Mouse (Mus musculus) forebrain, embryonic 12.5 days (tissue): ENCODE measurements around the gene Coro2b. TPM values are rescaled to one million over a fixed set of nuclear protein-coding genes. Genes with fewer than 3 reads are reported as not detected.

Experiments used
- ATAC-seq: fragments of 200-750 bp; cut with Nextera tagmentation; 2 replicates; pipeline ENCODE4 v1.8.0; 2017; ENCODE audit warnings: moderate TSS enrichment; ENCODE audit not compliant: low FRiP score
- H3K27ac ChIP-seq: fragments of 300-500 bp; sonication (generic); 2 replicates; pipeline ENCODE4 v1.5.1; 2016; ENCODE audit warnings: mild to moderate bottlenecking
- H3K27me3 ChIP-seq: fragments of 300-500 bp; sonication (generic); 2 replicates; pipeline ENCODE4 v1.6.1; 2016; ENCODE audit warnings: mild to moderate bottlenecking
- H3K36me3 ChIP-seq: fragments of 300-500 bp; sonication (generic); replicated peaks from 2 replicates; pipeline ENCODE4 v1.6.1; 2016; ENCODE audit warnings: mild to moderate bottlenecking
- H3K4me1 ChIP-seq: fragments of 300-500 bp; sonication (generic); 2 replicates; pipeline ENCODE4 v1.6.1; 2016
- H3K4me2 ChIP-seq: fragments of 300-500 bp; sonication (generic); 2 replicates; pipeline ENCODE4 v1.6.1; 2016; ENCODE audit warnings: mild to moderate bottlenecking, moderate library complexity
- H3K4me3 ChIP-seq: fragments of 300-500 bp; sonication (generic); replicated peaks from 2 replicates; pipeline ENCODE4 v1.5.1; 2016; ENCODE audit warnings: mild to moderate bottlenecking
- H3K9ac ChIP-seq: fragments of 300-500 bp; sonication (generic); 2 replicates; pipeline ENCODE4 v1.6.1; 2016; ENCODE audit warnings: mild to moderate bottlenecking
- H3K9me3 ChIP-seq: fragments of 300-500 bp; sonication (generic); 2 replicates; pipeline ENCODE4 v1.6.1; 2016
- WGBS: fragments of 180-500 bp; shearing (Covaris S2); methylation state at CpG from one replicate; pipeline ENCODE4 v1.1.7; 2016; 5-methylcytosine and 5-hydroxymethylcytosine counted together
- polyA plus RNA-seq: library from polyadenylated mRNA; unstranded; fragments of >200 nt; fragmentation: Nextera tagmentation; extraction: Ambion mirVana; gene quantifications from 2 replicates; pipeline ENCODE4 v1.2.1, GENCODE M21; 2016

Gene Coro2b
- polyA plus RNA-seq, 1 experiment from 2014 or later, result 38.1 TPM

DNA sequence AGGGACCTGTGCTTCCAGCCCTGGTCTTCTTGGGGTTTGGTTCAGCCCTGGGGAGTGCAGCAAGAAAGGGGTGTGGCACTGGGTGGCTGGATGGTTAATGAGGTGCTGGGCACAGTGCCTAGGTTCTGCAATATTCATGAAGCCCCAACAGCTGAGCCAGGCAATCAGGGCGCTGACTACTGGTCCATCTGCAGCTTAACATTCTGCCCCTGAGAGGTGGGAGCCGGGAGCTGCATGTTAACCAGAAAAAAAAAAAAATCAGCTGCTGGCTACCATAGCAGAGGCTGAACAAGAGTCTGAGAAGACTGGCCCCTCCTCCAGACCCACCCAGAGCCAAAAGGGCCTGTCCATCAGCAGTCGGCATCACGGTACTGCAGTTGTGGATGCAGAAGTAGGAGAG lies 52.7 kb downstream of the Coro2b start:
- 45% methylated on average over 4 of the region's 4 CpGs for WGBS
- H3K4me1 ChIP-seq, result peaks cover 45% of the 10 kb centered on the region
- no peak overlapping the region for H3K4me2 ChIP-seq
- H3K4me3 ChIP-seq, result no peak overlapping the region
- no peak overlapping the region for H3K9ac ChIP-seq
- ATAC-seq, result peak; percentile 11; the same call in 1 of the 2 replicates
- H3K36me3 ChIP-seq, result peaks cover 13% of the 10 kb centered on the region; the same call in 1 of the 2 replicates
- peak overlapping the region; percentile 16; the same call in 1 of the 2 replicates for H3K27ac ChIP-seq
- H3K9me3 ChIP-seq, result no peaks in the 10 kb centered on the region
- no peaks in the 10 kb centered on the region for H3K27me3 ChIP-seq

DNA sequence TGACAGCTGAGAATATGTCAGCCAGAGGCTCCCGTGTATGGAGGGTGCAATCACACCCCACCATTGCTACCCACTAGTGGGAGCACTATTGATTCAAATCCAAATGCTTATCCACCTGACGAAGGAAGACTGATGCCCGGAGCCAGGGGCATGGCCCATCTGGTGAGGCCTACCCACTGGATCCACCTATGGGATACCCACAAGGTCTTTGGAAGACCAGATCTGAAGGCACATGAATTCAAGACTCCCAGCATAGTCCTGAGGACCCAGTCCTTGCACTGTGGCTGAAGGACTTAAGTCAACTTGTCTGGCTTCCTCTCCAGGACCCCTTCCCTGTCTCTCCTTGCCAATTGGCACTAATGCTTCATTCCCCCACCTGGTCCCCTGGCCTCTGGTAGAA lies 54.1 kb downstream of the Coro2b start:
- H3K4me3 ChIP-seq, result no peak overlapping the region
- peaks cover 9% of the 10 kb centered on the region; the same call in 1 of the 2 replicates for H3K36me3 ChIP-seq
- H3K9me3 ChIP-seq, result no peaks in the 10 kb centered on the region
- H3K27me3 ChIP-seq, result no peaks in the 10 kb centered on the region
- WGBS, result 88% methylated on average over 3 of the region's 3 CpGs
- no peak for ATAC-seq
- no peak overlapping the region for H3K9ac ChIP-seq
- no peak overlapping the region for H3K27ac ChIP-seq
- H3K4me2 ChIP-seq, result no peak overlapping the region
- peaks cover 42% of the 10 kb centered on the region for H3K4me1 ChIP-seq

DNA sequence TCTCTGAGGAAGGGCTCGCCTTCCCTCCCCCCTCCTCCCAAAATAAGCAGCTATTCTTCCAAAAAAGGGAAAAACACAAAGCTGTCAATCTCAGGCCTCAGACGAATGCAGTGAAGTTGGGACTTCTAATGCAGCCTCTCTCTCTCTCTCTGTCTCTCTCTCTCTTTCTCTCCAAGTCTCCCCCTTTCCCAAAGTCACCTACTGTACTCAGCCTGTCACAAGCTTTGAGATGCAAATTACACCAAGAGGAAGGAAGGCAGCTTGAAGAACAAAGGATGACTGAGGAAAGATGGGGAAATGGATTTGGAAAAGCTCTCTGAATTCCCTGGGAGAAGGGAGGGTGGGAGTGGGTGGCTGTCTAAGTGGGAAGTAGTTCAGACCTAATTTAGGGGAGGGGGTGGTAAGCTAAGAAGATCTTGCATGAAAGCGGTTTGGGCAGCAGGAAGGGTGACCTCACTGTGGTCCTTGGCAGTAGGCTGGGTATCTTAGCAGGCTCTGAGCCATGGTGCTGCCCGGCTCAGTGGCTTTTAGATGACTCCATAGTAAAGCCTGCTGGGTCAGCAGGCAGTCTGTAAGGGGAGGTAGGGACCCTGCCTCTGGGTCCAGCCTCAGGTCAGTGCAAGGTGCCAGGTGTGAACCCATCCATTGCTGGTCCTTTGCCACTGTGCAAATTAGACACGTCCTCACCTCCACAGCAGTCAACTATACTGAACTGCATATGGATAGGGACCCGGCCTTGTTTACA lies 55.8 kb downstream of the Coro2b start:
- H3K27me3 ChIP-seq, result no peaks in the 10 kb centered on the region
- peaks cover 45% of the 10 kb centered on the region for H3K4me1 ChIP-seq
- 0 out of 2 replicates have a peak, but pooled peaks cover 3% of the 10 kb centered on the region for H3K36me3 ChIP-seq
- no peaks in the 10 kb centered on the region for H3K9me3 ChIP-seq
- peak overlapping the region; percentile 63 for H3K27ac ChIP-seq
- H3K4me2 ChIP-seq, result no peak overlapping the region
- H3K4me3 ChIP-seq, result no peak overlapping the region
- H3K9ac ChIP-seq, result no peak overlapping the region
- WGBS, result 52% methylated on average over 6 of the region's 6 CpGs
- ATAC-seq, result peak; percentile 18; the same call in 1 of the 2 replicates

DNA sequence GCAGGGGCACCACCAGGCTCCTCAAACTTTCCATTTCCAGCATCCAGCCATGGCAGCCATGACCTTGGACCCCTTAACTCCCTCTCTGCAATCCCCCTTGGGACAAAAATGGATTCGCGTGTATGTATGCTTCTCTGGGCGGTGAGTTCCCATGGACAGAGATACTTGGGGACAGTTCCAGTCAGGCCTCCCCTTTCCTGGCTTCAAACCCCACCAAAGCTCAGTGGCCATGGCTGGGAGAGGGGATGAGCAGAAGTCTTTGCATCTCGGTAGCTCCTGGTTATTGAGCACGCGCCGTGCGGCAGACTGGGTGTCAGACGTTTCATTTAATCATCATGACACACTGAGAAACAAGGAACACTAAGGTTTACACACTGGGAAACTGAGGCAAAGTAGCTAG lies 56.7 kb downstream of the Coro2b start:
- Histone ChIP-seq H3K4me2 (no peak overlapping the region), H3K9ac (no peak overlapping the region), H3K27me3 (no peaks in the 10 kb centered on the region), H3K4me3 (no peak overlapping the region), H3K9me3 (no peaks in the 10 kb centered on the region), H3K4me1 (peaks cover 45% of the 10 kb centered on the region), H3K27ac (peak overlapping the region; percentile 63; the same call in 1 of the 2 replicates), H3K36me3 (no peaks in the 10 kb centered on the region)
- WGBS, result 83% methylated on average over 9 of the region's 9 CpGs
- ATAC-seq, result no peak

DNA sequence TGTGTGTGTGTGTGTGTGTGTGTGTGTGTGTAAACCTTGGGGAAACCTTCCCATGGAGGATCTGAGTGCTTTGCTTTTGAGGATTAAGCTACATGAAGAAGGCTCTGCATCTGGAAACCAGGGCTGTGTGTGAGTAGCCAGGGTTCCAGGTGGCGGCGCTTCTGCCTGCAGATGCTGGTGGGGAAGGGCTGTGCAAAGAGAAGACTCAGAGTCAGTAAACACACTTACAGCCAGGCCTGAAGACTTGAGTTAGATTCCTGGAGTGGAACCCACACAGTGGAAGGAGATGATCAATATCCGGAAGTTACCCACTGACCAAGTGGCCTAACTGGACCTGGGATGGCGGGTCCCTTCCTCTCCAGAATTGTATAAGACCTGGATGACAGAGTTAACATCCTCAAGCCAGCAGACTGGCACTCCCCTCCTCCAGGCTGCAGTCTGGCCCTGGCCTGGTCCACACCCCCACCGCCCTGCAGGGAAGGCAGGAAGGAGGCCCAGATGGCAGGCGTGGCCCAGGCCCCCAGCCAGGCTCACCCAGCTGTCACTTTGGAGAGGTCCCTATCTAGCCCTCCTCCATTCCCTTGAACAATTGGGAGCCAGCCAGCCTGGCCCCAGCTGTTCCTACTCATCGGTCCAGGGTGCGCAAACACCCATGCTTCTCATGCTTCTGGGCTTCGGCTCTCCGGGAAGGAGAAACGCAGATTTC lies 59.9 kb downstream of the Coro2b start:
- no peak overlapping the region for H3K4me3 ChIP-seq
- no peaks in the 10 kb centered on the region for H3K36me3 ChIP-seq
- H3K4me2 ChIP-seq, result no peak overlapping the region
- H3K9ac ChIP-seq, result no peak overlapping the region
- WGBS, result 61% methylated on average over 11 of the region's 11 CpGs
- peaks cover 41% of the 10 kb centered on the region for H3K4me1 ChIP-seq
- H3K9me3 ChIP-seq, result no peaks in the 10 kb centered on the region
- H3K27ac ChIP-seq, result peak overlapping the region; percentile 85
- ATAC-seq, result peak; percentile 77
- H3K27me3 ChIP-seq, result no peaks in the 10 kb centered on the region

DNA sequence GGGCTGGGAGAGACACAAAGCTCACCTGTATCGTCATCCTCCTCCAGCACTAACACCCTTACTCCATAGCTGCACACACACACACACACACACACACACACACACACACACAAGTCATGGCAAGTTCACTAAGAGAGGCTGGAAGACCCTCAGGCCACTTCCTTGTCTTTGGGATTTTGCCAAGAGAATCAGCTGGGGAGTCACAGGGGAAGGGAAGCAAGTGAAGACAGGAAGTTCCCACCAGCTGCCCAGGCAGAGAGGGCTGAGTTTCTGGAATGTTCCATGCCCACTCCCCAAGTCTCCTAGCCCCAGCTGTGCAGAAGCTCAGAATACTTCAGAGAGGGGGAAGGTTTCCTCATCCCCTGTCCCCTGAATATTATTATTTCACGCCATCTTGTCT lies 62.6 kb downstream of the Coro2b start:
- no peak overlapping the region for H3K4me2 ChIP-seq
- no peaks in the 10 kb centered on the region for H3K27me3 ChIP-seq
- H3K9ac ChIP-seq, result no peak overlapping the region
- H3K36me3 ChIP-seq, result no peaks in the 10 kb centered on the region
- H3K27ac ChIP-seq, result no peak overlapping the region
- no peaks in the 10 kb centered on the region for H3K9me3 ChIP-seq
- 87% methylated on average over 2 of the region's 2 CpGs for WGBS
- ATAC-seq, result no peak
- no peak overlapping the region for H3K4me3 ChIP-seq
- H3K4me1 ChIP-seq, result peaks cover 26% of the 10 kb centered on the region

DNA sequence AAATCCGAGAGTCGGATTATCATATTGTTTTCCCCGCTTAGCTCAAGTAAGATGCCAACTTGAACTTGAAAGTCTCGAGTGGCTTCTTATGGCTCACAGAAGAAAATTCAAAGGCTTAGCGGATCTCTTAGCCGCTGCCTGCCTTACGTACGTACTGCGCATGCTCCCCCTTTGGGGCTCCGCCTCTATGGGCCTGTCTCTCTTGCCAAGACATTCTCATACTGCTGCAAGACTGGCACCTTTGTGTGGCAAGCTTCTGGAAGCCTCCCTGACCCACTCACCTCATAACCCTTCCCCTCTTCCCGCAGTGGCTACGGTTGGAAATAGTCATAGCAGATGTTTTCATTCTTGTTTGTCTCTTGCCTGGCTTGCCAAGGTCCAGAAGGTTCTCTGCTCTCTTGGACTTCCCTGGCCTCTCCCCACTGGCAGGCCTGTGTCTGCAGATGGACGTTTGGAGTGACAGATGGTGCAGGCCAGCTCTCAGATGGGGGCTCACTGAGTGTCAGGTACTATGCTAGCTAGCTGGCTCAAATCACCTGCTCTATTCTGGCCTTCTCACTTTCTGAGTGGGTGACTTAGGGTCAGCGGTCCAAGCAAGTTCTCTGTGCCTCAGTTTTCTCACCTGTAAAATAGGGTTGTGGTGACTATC lies 65.2 kb downstream of the Coro2b start:
- Histone ChIP-seq H3K36me3 (no peaks in the 10 kb centered on the region), H3K4me3 (no peak overlapping the region), H3K27me3 (no peaks in the 10 kb centered on the region), H3K27ac (no peak overlapping the region), H3K4me1 (peaks cover 35% of the 10 kb centered on the region), H3K9me3 (no peaks in the 10 kb centered on the region), H3K9ac (no peak overlapping the region), H3K4me2 (no peak overlapping the region)
- WGBS, result 82% methylated on average over 14 of the region's 14 CpGs
- ATAC-seq, result no peak

DNA sequence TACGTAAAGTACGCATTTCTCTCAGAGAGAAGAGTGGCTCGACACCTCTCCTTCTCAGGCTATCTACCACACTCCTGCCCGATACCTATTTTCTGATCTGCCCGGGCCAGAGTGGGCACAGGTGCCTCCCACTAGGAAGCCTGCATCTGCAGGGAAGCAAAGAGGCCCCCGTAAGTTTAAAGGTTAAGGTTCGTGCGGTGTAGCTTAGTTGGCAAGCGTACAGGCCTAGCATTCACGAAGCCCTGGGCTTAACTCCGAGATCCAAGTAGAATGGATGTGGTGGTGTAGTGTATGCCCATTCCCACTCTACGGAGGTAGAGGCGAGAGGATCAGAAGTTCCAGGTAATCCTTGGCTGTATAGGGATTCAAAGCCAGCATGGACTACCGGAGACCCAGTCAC lies 65.8 kb downstream of the Coro2b start:
- Histone ChIP-seq H3K4me1 (peaks cover 34% of the 10 kb centered on the region), H3K9me3 (no peaks in the 10 kb centered on the region), H3K27me3 (no peaks in the 10 kb centered on the region), H3K36me3 (no peaks in the 10 kb centered on the region), H3K4me2 (no peak overlapping the region), H3K27ac (no peak overlapping the region), H3K9ac (no peak overlapping the region), H3K4me3 (no peak overlapping the region)
- no peak for ATAC-seq
- WGBS, result 91% methylated on average over 14 of the region's 14 CpGs

DNA sequence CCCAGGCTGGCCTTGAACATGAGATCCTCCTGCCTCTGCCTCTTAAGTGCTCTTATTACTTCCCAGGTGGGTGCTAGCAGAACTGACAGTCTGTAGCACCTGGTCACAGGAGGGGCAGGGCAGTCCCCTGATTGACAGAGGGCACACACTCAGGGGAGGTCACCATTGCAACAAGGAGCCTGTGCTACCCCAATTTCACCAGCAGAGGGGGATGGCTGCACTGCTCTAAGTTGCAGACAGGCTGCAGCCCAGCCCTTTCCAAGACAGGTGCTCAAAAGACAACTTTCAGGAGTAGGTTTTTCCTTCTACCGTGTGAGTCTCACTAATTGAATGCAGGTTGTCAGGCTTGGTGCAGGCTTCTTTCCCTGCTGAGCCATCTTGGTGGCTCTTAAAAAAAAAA lies 66.4 kb downstream of the Coro2b start:
- no peaks in the 10 kb centered on the region for H3K27me3 ChIP-seq
- H3K27ac ChIP-seq, result peak overlapping the region; percentile 68; the same call in 1 of the 2 replicates
- peaks cover 34% of the 10 kb centered on the region for H3K4me1 ChIP-seq
- WGBS, result 30% methylated on average over 1 of the region's 1 CpGs
- no peak overlapping the region for H3K4me2 ChIP-seq
- H3K9ac ChIP-seq, result no peak overlapping the region
- H3K4me3 ChIP-seq, result no peak overlapping the region
- no peaks in the 10 kb centered on the region for H3K36me3 ChIP-seq
- H3K9me3 ChIP-seq, result no peaks in the 10 kb centered on the region
- peak; percentile 57 for ATAC-seq

DNA sequence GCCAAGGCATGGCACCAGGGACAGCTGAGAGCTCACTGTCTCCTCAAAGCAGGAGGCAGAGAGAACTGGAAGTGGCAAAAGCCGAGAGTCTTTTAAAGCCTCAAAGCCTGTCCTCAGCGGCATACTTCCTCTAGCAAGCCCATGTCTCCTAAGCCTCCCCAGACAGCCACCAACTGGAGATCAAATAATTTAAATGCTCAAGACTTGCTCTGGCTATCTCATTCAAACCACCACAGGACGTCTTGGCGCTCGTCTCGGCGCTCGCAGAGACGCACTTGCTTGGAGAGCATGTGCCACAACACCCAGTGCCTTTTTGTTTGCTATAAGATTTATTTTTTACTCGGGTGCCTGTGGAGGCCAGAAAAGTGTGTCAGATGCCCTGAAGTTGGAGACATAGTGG lies 67.1 kb downstream of the Coro2b start:
- Histone ChIP-seq H3K9me3 (no peaks in the 10 kb centered on the region), H3K27ac (peak overlapping the region; percentile 68), H3K27me3 (no peaks in the 10 kb centered on the region), H3K4me2 (no peak overlapping the region), H3K4me1 (peaks cover 34% of the 10 kb centered on the region), H3K4me3 (no peak overlapping the region), H3K36me3 (no peaks in the 10 kb centered on the region), H3K9ac (no peak overlapping the region)
- no peak for ATAC-seq
- WGBS, result 76% methylated on average over 10 of the region's 10 CpGs

DNA sequence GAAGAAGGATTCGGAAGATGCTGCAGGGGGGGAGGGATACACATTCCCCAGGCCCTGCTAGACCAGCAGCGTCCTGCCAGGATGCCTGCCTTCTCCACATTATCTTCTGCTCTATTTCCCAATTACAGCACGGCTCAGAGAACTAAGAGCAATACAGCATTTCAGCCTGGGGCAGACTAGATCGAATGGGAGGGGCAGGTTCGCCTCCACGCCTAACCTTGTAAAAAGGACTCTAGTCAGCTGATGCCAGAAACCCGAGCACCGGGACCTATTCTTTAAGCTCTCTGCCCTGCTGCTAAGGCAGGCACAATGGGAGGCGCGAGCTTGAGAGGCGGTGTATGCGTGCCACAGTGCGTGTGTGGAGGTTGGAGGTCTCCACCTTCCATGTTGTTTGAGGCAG lies 67.7 kb downstream of the Coro2b start:
- no peaks in the 10 kb centered on the region for H3K36me3 ChIP-seq
- H3K9me3 ChIP-seq, result no peaks in the 10 kb centered on the region
- 9% methylated on average over 13 of the region's 13 CpGs for WGBS
- H3K27ac ChIP-seq, result peak overlapping the region; percentile 68
- H3K4me2 ChIP-seq, result peak overlapping the region; percentile 25; the same call in 1 of the 2 replicates
- no peak overlapping the region for H3K4me3 ChIP-seq
- peaks cover 34% of the 10 kb centered on the region for H3K4me1 ChIP-seq
- H3K9ac ChIP-seq, result no peak overlapping the region
- no peaks in the 10 kb centered on the region for H3K27me3 ChIP-seq
- ATAC-seq, result peak; percentile 78

DNA sequence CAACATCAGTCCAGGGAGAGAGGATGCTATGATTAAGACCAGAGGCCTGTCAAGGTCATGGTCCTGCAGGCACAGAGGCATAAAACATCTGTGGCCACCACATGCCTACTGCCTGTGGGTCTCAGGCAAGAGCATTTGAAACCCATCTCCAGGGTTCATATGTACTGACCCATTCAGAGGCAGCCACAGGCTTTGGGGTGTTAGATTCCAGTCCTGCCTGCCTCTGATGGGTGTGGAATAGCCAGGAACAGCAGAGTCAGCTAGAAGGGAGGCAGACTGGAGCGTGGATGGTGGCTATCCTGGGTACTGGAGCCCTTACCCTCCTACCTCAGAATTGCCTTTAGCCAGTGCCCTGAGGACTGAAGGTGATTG lies 69.4 kb downstream of the Coro2b start:
- ATAC-seq, result no peak
- WGBS, result 84% methylated on average over 1 of the region's 1 CpGs
- peaks cover 34% of the 10 kb centered on the region for H3K4me1 ChIP-seq
- H3K4me2 ChIP-seq, result no peak overlapping the region
- no peaks in the 10 kb centered on the region for H3K27me3 ChIP-seq
- H3K27ac ChIP-seq, result no peak overlapping the region
- H3K36me3 ChIP-seq, result no peaks in the 10 kb centered on the region
- H3K4me3 ChIP-seq, result no peak overlapping the region
- no peaks in the 10 kb centered on the region for H3K9me3 ChIP-seq
- no peak overlapping the region for H3K9ac ChIP-seq
